Mouse (Mus musculus) stomach, embryonic 14.5 days (tissue): ENCODE results near the gene Mllt10. TPM values are rescaled to one million over a fixed set of nuclear protein-coding genes. Genes with fewer than 3 reads are reported as not detected.

Experiments
- ATAC-seq: fragments of 200-750 bp; cut with Nextera tagmentation; 2 replicates; pipeline ENCODE4 v1.8.0; 2017; ENCODE audit warnings: low read depth, moderate TSS enrichment; ENCODE audit not compliant: insufficient number of reproducible peaks, insufficient read depth, low FRiP score
- H3K27ac ChIP-seq: fragments of 300-500 bp; sonication (generic); 2 replicates; pipeline ENCODE4 v1.5.1; 2014; ENCODE audit warnings: mild to moderate bottlenecking, low read length, moderate library complexity, mixed read lengths
- H3K27me3 ChIP-seq: fragments of 300-500 bp; sonication (generic); 2 replicates; pipeline ENCODE4 v1.6.1; 2014; ENCODE audit warnings: low read length, control low read depth, mixed read lengths; ENCODE audit not compliant: control insufficient read depth, insufficient read depth
- H3K36me3 ChIP-seq: fragments of 300-500 bp; sonication (generic); 2 replicates; pipeline ENCODE4 v1.6.1; 2014; ENCODE audit warnings: mild to moderate bottlenecking, control low read depth, low read length, moderate library complexity, mixed read lengths; ENCODE audit not compliant: control insufficient read depth, insufficient read depth
- H3K4me1 ChIP-seq: fragments of 300-500 bp; sonication (generic); 2 replicates; pipeline ENCODE4 v1.6.1; 2014; ENCODE audit warnings: low read length, control low read depth, mixed read lengths; ENCODE audit not compliant: control insufficient read depth, insufficient read depth
- H3K4me2 ChIP-seq: fragments of 300-500 bp; sonication (generic); replicated peaks from 2 replicates; pipeline ENCODE4 v1.6.1; 2014; ENCODE audit warnings: low read depth, low read length, control low read depth
- H3K4me3 ChIP-seq: fragments of 300-500 bp; sonication (generic); 2 replicates; pipeline ENCODE4 v1.5.1; 2014; ENCODE audit warnings: low read depth, low read length, control low read depth
- H3K9ac ChIP-seq: fragments of 300-500 bp; sonication (generic); replicated peaks from 2 replicates; pipeline ENCODE4 v1.6.1; 2014; ENCODE audit warnings: low read depth, mild to moderate bottlenecking, control low read depth, low read length, moderate library complexity, mixed read lengths
- H3K9me3 ChIP-seq: fragments of 300-500 bp; sonication (generic); 2 replicates; pipeline ENCODE4 v1.6.1; 2016; ENCODE audit warnings: low read depth, low read length, control low read depth; ENCODE audit not compliant: control insufficient read depth
- WGBS: fragments of 180-500 bp; shearing (Covaris S2); extraction: QIAGEN DNeasy Blood & Tissue Kit; methylation state at CpG from one replicate; pipeline ENCODE4 v1.1.7; 2014; 5-methylcytosine and 5-hydroxymethylcytosine counted together
- polyA plus RNA-seq: library from polyadenylated mRNA; unstranded; fragments of >200 nt; fragmentation: Nextera tagmentation; extraction: Ambion mirVana; gene quantifications from 2 replicates; pipeline ENCODE4 v1.2.1, GENCODE M21; 2014

Gene Mllt10
- polyA plus RNA-seq, 1 experiment from 2014 or later: 56.9 TPM

DNA sequence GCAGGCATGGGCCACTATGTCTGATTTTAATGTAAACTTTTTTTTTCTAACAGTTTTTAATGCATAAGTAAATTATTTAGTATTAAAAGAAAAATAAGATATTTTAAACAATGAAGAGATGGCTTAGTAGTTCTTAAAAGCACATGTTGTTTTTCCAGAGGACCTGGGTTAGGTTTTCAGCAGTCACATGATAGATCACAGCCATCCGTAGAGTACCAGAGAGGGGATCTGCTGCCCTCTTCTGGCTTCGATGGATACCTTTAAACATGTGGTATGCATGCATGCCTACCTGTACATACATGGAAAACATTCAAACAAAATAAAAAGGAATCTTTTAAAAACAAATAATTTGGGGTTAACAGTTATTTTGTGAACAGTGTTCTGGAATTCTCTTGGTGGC, 45.9 kb downstream of the Mllt10 start:
- Histone ChIP-seq H3K9ac (no peak overlapping the region), H3K9me3 (no peaks in the 10 kb centered on the region), H3K4me2 (no peak overlapping the region), H3K27me3 (no peaks in the 10 kb centered on the region), H3K27ac (no peak overlapping the region), H3K36me3 (peaks cover 11% of the 10 kb centered on the region), H3K4me1 (no peaks in the 10 kb centered on the region), H3K4me3 (no peak overlapping the region)
- ATAC-seq: no peak
- WGBS: 89% methylated on average over 2 of the region's 2 CpGs

DNA sequence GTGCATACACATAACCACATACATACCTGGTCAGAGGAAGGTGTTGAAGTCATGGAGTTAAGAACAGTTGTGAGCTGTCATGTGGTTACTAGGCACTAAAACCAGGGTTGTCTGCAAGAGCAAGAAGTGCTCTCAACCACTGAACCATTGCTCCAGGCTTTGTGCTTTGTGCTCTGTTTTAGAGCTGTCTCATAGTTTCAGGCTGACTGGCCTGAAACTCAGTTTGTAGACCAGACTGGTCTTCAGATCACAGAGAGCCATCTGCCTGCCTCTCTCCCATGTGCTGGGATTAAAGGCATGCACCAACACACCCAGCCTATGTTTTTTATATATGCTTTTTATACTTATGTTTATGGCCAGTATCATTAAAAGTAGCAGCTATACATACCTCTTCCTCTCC, 52.5 kb downstream of the Mllt10 start:
- Histone ChIP-seq H3K9ac (no peak overlapping the region), H3K36me3 (peaks cover 12% of the 10 kb centered on the region; the same call in 1 of the 2 replicates), H3K9me3 (no peaks in the 10 kb centered on the region), H3K4me3 (no peak overlapping the region), H3K27me3 (no peaks in the 10 kb centered on the region), H3K4me1 (no peaks in the 10 kb centered on the region), H3K27ac (no peak overlapping the region), H3K4me2 (no peak overlapping the region)
- no peak for ATAC-seq

DNA sequence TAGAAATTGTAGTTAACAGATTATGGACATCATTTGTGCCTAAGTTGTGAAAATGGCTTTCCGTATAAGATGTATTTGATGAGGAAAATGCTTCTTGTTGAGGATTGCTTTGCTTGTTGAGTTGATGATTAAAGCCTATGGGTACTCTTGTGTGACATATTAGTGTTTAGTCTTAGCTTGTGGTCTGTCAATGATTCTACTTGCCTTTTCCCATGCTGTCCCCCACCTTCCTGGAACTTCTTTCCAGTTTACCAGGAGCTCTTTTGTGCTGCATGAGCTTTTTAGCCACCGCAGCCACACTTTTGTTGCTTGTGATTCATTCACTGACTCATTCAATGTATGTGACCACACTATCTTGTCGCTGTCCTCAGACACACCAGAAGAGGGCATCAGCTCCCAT, 53.2 kb downstream of the Mllt10 start:
- Histone ChIP-seq H3K4me1 (no peaks in the 10 kb centered on the region), H3K27ac (no peak overlapping the region), H3K4me2 (no peak overlapping the region), H3K9ac (no peak overlapping the region), H3K27me3 (no peaks in the 10 kb centered on the region), H3K4me3 (no peak overlapping the region), H3K9me3 (no peaks in the 10 kb centered on the region), H3K36me3 (peaks cover 12% of the 10 kb centered on the region; the same call in 1 of the 2 replicates)
- 94% methylated on average over 3 of the region's 3 CpGs for WGBS
- ATAC-seq: no peak

DNA sequence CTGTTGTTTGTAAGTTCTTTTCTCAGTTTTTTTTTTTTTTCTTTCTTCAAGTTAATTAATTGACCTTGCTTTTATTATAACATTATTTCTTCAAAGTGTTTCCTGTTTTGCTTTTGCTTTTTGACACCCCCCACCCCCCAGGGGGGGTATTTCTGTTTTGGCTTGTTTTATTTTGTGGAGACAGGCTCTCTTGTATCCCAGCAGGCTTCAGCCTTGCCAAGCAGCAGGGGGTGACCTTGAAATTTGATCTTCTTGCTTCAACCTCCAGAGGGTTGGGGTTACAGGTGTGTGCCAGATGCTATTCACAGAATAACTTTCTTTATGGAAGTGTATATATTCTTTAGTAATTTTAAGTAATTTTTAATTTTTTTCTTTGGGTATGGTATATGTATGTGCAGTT, 56.4 kb downstream of the Mllt10 start:
- H3K27ac ChIP-seq: no peak overlapping the region
- H3K4me2 ChIP-seq: no peak overlapping the region
- peaks cover 5% of the 10 kb centered on the region; the same call in 1 of the 2 replicates for H3K36me3 ChIP-seq
- H3K4me1 ChIP-seq: no peaks in the 10 kb centered on the region
- no peak for ATAC-seq
- H3K9me3 ChIP-seq: no peaks in the 10 kb centered on the region
- H3K27me3 ChIP-seq: no peaks in the 10 kb centered on the region
- H3K9ac ChIP-seq: no peak overlapping the region
- no peak overlapping the region for H3K4me3 ChIP-seq

DNA sequence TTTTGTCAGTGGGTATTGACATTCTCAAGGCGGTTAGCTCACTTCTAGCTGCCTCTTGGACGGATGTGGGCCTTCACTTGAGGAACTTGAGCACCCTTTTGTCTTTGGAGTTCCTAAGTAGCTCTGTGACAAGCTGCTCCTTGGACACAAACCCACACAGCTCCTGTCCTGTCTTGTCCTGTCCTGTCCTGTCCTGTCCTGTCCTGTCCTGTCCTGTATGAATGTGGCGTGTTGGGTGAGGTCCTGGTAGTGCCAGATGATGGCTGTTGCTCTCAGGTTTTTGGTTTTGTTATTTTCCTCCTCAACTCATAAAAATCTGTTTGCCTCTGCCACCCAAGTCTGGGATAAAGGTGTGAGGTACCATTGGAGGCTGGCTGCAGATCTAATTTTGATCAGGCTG, 61.4 kb downstream of the Mllt10 start:
- peaks cover 6% of the 10 kb centered on the region; the same call in 1 of the 2 replicates for H3K36me3 ChIP-seq
- no peak overlapping the region for H3K27ac ChIP-seq
- H3K9ac ChIP-seq: no peak overlapping the region
- H3K4me1 ChIP-seq: no peaks in the 10 kb centered on the region
- 80% methylated on average over 3 of the region's 3 CpGs for WGBS
- H3K4me3 ChIP-seq: no peak overlapping the region
- no peak overlapping the region for H3K4me2 ChIP-seq
- no peaks in the 10 kb centered on the region for H3K27me3 ChIP-seq
- ATAC-seq: no peak
- H3K9me3 ChIP-seq: no peaks in the 10 kb centered on the region

DNA sequence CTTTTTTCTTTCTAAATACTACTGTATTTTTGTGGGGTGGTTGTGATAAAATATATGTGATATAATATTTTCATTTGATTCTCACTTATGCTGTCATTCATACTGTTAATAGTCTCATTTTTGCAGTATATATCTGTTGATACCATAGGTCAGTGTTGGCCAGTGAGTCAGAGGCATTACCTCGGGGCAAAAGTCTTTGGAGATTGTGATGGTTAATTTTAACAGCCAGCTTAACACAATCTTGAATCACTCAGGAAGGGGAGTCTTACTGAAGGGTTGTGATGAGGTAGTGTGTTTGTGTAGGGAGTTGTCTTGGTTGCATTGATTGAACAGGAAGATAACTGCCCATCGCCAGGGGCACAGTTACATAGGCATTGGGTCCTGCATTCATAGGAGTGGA, 83.1 kb downstream of the Mllt10 start:
- no peaks in the 10 kb centered on the region for H3K9me3 ChIP-seq
- 87% methylated on average over 2 of the region's 2 CpGs for WGBS
- no peaks in the 10 kb centered on the region for H3K27me3 ChIP-seq
- ATAC-seq: no peak
- H3K36me3 ChIP-seq: peaks cover 7% of the 10 kb centered on the region
- H3K4me3 ChIP-seq: no peak overlapping the region
- no peak overlapping the region for H3K9ac ChIP-seq
- H3K27ac ChIP-seq: no peak overlapping the region
- no peak overlapping the region for H3K4me2 ChIP-seq
- H3K4me1 ChIP-seq: no peaks in the 10 kb centered on the region

DNA sequence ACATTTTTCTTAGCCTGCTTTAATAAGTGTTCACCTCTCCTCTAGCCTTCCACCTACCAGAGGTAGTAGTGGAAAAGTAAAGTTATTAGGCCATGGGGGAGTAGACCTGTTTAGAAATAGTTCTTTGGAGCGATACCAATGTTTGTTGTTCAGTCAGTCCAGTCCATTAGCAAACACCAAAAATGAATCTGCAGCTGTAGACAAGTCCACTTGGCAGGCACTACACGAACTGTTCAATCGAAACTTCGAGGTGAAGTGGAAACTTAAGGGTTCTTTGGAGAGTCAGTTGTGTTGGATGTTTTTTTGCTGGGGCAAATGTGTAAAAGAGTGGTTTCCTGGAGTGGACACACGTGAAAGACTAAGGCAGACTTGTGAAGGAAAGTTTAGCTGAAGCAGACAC, 84.6 kb downstream of the Mllt10 start:
- Histone ChIP-seq H3K4me2 (no peak overlapping the region), H3K4me1 (no peaks in the 10 kb centered on the region), H3K36me3 (peaks cover 7% of the 10 kb centered on the region), H3K9me3 (no peaks in the 10 kb centered on the region), H3K9ac (no peak overlapping the region), H3K27me3 (no peaks in the 10 kb centered on the region), H3K27ac (no peak overlapping the region), H3K4me3 (no peak overlapping the region)
- ATAC-seq: no peak
- WGBS: 97% methylated on average over 5 of the region's 5 CpGs

DNA sequence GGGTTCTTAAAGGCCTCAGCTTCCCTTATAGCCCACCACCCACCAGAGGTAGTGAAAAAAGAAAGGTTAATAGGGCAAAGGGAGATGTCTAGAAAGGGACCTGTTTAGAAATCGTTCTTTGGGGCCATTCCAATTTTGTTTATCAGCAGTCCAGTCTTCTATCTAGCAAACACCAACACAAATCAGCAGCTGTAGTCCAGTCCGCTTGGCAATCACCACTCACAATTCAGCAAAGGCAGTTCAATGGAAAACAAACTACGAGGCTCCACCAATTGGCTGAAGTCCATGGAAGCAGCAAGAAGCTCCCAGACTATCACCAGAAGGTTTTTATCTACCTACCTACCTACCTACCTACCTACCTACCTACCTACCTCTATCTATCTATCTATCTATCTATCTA, 101.1 kb downstream of the Mllt10 start:
- H3K9ac ChIP-seq: no peak overlapping the region
- 93% methylated on average over 3 of the region's 3 CpGs for WGBS

DNA sequence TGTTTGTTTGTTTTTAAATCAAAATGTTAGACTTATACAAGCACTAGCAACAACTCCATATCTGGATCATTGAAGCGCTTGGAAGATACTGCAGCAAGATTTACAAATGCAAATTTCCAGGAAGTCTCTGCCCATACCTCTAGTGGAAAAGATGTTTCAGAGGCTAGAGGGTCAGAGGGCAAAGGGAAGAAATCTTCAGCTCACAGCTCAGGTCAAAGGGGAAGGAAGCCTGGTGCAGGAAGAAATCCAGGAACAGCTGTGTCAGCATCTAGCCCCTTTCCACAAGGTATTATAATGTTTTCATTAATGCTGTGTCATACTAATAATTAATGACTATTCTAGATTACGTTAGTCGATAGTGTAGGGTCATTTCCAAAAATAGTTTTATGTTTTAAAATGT, 104.4 kb downstream of the Mllt10 start:
- Histone ChIP-seq H3K9me3 (no peaks in the 10 kb centered on the region), H3K36me3 (peaks cover 21% of the 10 kb centered on the region), H3K27ac (no peak overlapping the region), H3K27me3 (no peaks in the 10 kb centered on the region), H3K4me1 (0 out of 2 replicates have a peak, but pooled peaks cover 2% of the 10 kb centered on the region), H3K4me3 (no peak overlapping the region), H3K4me2 (no peak overlapping the region), H3K9ac (no peak overlapping the region)
- no peak for ATAC-seq
- WGBS: 61% methylated on average over 3 of the region's 3 CpGs

More for the DNA sequence above, 101.1 kb downstream of the Mllt10 start:
- Histone ChIP-seq H3K4me3 (no peak overlapping the region), H3K36me3 (peaks cover 18% of the 10 kb centered on the region; the same call in 1 of the 2 replicates), H3K9me3 (no peaks in the 10 kb centered on the region), H3K27ac (no peak overlapping the region), H3K4me2 (no peak overlapping the region), H3K4me1 (0 out of 2 replicates have a peak, but pooled peaks cover 2% of the 10 kb centered on the region), H3K27me3 (no peaks in the 10 kb centered on the region)
- ATAC-seq: no peak
